Mouse (Mus musculus) stomach, postnatal 0 days (tissue): ENCODE results near the gene Plcb3. TPM values are rescaled to one million over a fixed set of nuclear protein-coding genes. Genes with fewer than 3 reads are reported as not detected.
A peak's percentile ranks its signal among the peaks of the same experiment; 100 is the strongest.

Source experiments
- ATAC-seq: fragments of 200-750 bp; cut with Nextera tagmentation; 2 replicates; pipeline ENCODE4 v1.8.0; 2017; ENCODE audit not compliant: low FRiP score, low TSS enrichment
- DNase-seq: peaks from one replicate; pipeline ENCODE4 v3.0.0-alpha.2; 2016; ENCODE audit warnings: low spot score
- H3K27ac ChIP-seq: fragments of 300-500 bp; sonication (generic); replicated peaks from 2 replicates; pipeline ENCODE4 v1.5.1; 2014; ENCODE audit warnings: mild to moderate bottlenecking, control low read depth
- H3K27me3 ChIP-seq: fragments of 300-500 bp; sonication (generic); 2 replicates; pipeline ENCODE4 v1.6.1; 2014; ENCODE audit warnings: low read length; ENCODE audit not compliant: control insufficient read depth, insufficient read depth
- H3K36me3 ChIP-seq: fragments of 300-500 bp; sonication (generic); 2 replicates; pipeline ENCODE4 v1.6.1; 2014; ENCODE audit warnings: low read length, mixed read lengths; ENCODE audit not compliant: control insufficient read depth, insufficient read depth
- H3K4me1 ChIP-seq: fragments of 300-500 bp; sonication (generic); replicated peaks from 2 replicates; pipeline ENCODE4 v1.6.1; 2014; ENCODE audit warnings: antibody characterized with exemption; ENCODE audit not compliant: control insufficient read depth, insufficient read depth
- H3K4me2 ChIP-seq: fragments of 300-500 bp; sonication (generic); replicated peaks from 2 replicates; pipeline ENCODE4 v1.6.1; 2014; ENCODE audit warnings: low read depth, mild to moderate bottlenecking, control low read depth, moderate library complexity
- H3K4me3 ChIP-seq: fragments of 300-500 bp; sonication (generic); 2 replicates; pipeline ENCODE4 v1.5.1; 2014; ENCODE audit warnings: low read depth, low read length, control low read depth
- H3K9ac ChIP-seq: fragments of 300-500 bp; sonication (generic); 2 replicates; pipeline ENCODE4 v1.6.1; 2014; ENCODE audit warnings: mild to moderate bottlenecking, low read length, control low read depth, mixed read lengths
- H3K9me3 ChIP-seq: fragments of 300-500 bp; sonication (generic); 2 replicates; pipeline ENCODE4 v1.6.1; 2016; ENCODE audit warnings: low read length; ENCODE audit not compliant: control insufficient read depth
- CTCF ChIP-seq: IDR thresholded peaks from 2 replicates; pipeline ENCODE4 v1.5.1; 2016; ENCODE audit warnings: antibody characterized with exemption, low read depth, mild to moderate bottlenecking, moderate library complexity
- EP300 ChIP-seq: optimal IDR thresholded peaks from 2 replicates; pipeline ENCODE3; 2016; ENCODE audit warnings: antibody characterized with exemption
- WGBS: fragments of 180-500 bp; shearing (Covaris S2); extraction: QIAGEN DNeasy Blood & Tissue Kit; methylation state at CpG from one replicate; pipeline ENCODE4 v1.1.7; 2014; 5-methylcytosine and 5-hydroxymethylcytosine counted together
- polyA plus RNA-seq: library from polyadenylated mRNA; unstranded; fragments of >200 nt; fragmentation: Nextera tagmentation; extraction: Ambion mirVana; gene quantifications from 2 replicates; pipeline ENCODE4 v1.2.1, GENCODE M21; 2015

The Plcb3 gene
- polyA plus RNA-seq, 1 experiment from 2014 or later: 30.0 TPM

- TF ChIP-seq CTCF (no peak), EP300 (no peak)
These were observed 20.8 kb downstream of the Plcb3 start for GRCm38 (mm10) chr19:6955424-6955823.

GRCm38 (mm10) chr19:6954046-6954445 lies 22.2 kb downstream of the Plcb3 start:
- 44% methylated on average over 9 of the region's 9 CpGs for WGBS
- no peaks in the 10 kb centered on the region for H3K27me3 ChIP-seq
- no peak for ATAC-seq
- H3K4me2 ChIP-seq: no peak overlapping the region
- H3K9ac ChIP-seq: no peak overlapping the region
- H3K4me1 ChIP-seq: peaks cover 6% of the 10 kb centered on the region; the same call in 1 of the 2 replicates
- peaks cover 32% of the 10 kb centered on the region for H3K36me3 ChIP-seq
- no peaks in the 10 kb centered on the region for H3K9me3 ChIP-seq
- peak; percentile 81 for DNase-seq
- no peak overlapping the region for H3K4me3 ChIP-seq
- H3K27ac ChIP-seq: 0 out of 2 replicates have a peak overlapping the region, but pooled peaks have one; percentile 25
- no peak for TF ChIP-seq EP300
- TF ChIP-seq CTCF: peak; percentile 70

More at GRCm38 (mm10) chr19:6955424-6955823, 20.8 kb downstream of the Plcb3 start:
- Histone ChIP-seq H3K9ac (peak overlapping the region; percentile 31; the same call in 1 of the 2 replicates), H3K9me3 (no peaks in the 10 kb centered on the region), H3K27me3 (no peaks in the 10 kb centered on the region), H3K36me3 (peaks cover 38% of the 10 kb centered on the region), H3K4me1 (peaks cover 6% of the 10 kb centered on the region; the same call in 1 of the 2 replicates), H3K4me3 (no peak overlapping the region), H3K27ac (no peak overlapping the region), H3K4me2 (no peak overlapping the region)
- ATAC-seq (no peak), DNase-seq (no peak)
- 79% methylated on average over 7 of the region's 7 CpGs for WGBS

- DNase-seq: peak; percentile 85
- 11% methylated on average over 3 of the region's 3 CpGs for WGBS
These were observed 23.6 kb downstream of the Plcb3 start for GRCm38 (mm10) chr19:6952712-6953037.

GRCm38 (mm10) chr19:6951994-6952711 lies 24.1 kb downstream of the Plcb3 start:
- Histone ChIP-seq H3K4me2 (peak overlapping the region; percentile 89), H3K4me1 (peaks cover 6% of the 10 kb centered on the region; the same call in 1 of the 2 replicates), H3K9ac (peak overlapping the region; percentile 61), H3K27ac (peak overlapping the region; percentile 94), H3K27me3 (no peaks in the 10 kb centered on the region), H3K4me3 (peak overlapping the region; percentile 65), H3K9me3 (no peaks in the 10 kb centered on the region), H3K36me3 (peaks cover 19% of the 10 kb centered on the region)
- WGBS: 2% methylated on average over 31 of the region's 31 CpGs
- ATAC-seq (peak; percentile 62), DNase-seq (peak; percentile 86)
- TF ChIP-seq EP300 (no peak), CTCF (no peak)

More at GRCm38 (mm10) chr19:6952712-6953037, 23.6 kb downstream of the Plcb3 start:
- Histone ChIP-seq H3K9me3 (no peaks in the 10 kb centered on the region), H3K27me3 (no peaks in the 10 kb centered on the region), H3K27ac (peak overlapping the region; percentile 94), H3K4me1 (peaks cover 6% of the 10 kb centered on the region; the same call in 1 of the 2 replicates), H3K4me3 (0 out of 2 replicates have a peak overlapping the region, but pooled peaks have one; percentile 65), H3K36me3 (peaks cover 20% of the 10 kb centered on the region), H3K4me2 (peak overlapping the region; percentile 89), H3K9ac (peak overlapping the region; percentile 19; the same call in 1 of the 2 replicates)
- peak; percentile 49 for ATAC-seq
- peak; percentile 81 for TF ChIP-seq EP300
- TF ChIP-seq CTCF: peak; percentile 2; the same call in 1 of the 2 replicates

GRCm38 (mm10) chr19:6951381-6951968 lies 24.8 kb downstream of the Plcb3 start:
- peaks cover 6% of the 10 kb centered on the region; the same call in 1 of the 2 replicates for H3K4me1 ChIP-seq
- peak overlapping the region; percentile 65 for H3K4me3 ChIP-seq
- H3K9ac ChIP-seq: peak overlapping the region; percentile 79
- peak; percentile 95 for DNase-seq
- H3K9me3 ChIP-seq: no peaks in the 10 kb centered on the region
- ATAC-seq: peak; percentile 73
- under 1% methylated on average over 35 of the region's 35 CpGs for WGBS
- TF ChIP-seq EP300 (peak; percentile 93), CTCF (no peak)
- peak overlapping the region; percentile 94 for H3K27ac ChIP-seq
- H3K4me2 ChIP-seq: peak overlapping the region; percentile 89
- H3K27me3 ChIP-seq: no peaks in the 10 kb centered on the region
- H3K36me3 ChIP-seq: peaks cover 14% of the 10 kb centered on the region
